Mouse (Mus musculus): ENCODE measurements around the gene Stat3.

Stat3 gene

DNA sequence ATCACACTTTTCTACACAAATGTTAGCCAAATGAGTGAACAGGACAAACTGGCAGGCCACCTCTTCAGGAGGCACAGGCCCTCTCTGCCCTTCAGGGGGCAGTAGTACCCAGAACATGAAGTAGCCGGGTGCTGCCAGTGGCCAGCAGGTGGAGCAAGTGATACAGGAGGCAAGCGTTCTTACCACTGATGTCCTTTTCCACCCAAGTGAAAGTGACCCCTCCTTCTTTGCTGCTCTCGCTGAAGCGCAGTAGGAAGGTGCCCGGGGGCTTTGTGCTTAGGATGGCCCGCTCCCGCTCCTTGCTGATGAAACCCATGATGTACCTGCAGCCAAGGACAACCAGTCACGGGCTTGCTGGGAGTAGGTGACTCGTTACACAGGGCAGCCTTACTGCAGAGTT, 45.9 kb downstream of the Stat3 start:
- in situ Hi-C loops (cut with MboI, MseI), result loop anchor here (5.0 kb wide), 1 partner anchor 54 kb away; no protein-coding TSS in a partner anchor

DNA sequence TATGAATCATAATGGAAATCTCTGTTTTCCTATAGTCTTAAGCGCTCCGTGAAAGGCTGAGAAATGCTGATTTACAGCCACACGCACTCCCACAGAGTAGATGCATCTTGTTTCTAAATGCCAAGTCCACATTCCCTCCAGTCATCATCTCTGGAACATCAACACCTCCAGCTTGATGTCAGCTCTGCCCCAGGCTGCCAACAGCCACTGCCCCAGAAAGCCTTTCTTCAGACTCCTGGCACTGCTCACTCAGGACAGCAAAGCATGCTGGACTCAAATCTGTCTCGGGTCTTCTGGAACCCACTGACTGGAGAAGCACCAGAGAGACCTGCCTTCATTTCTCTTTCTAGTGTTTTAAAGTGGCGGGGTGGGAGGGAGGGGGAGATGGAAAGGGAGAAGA, 46.9 kb downstream of the Stat3 start:
- in situ Hi-C loops (cut with MboI, MseI), result loop anchor here (5.0 kb wide), 1 partner anchor 55 kb away; no protein-coding TSS in a partner anchor

DNA sequence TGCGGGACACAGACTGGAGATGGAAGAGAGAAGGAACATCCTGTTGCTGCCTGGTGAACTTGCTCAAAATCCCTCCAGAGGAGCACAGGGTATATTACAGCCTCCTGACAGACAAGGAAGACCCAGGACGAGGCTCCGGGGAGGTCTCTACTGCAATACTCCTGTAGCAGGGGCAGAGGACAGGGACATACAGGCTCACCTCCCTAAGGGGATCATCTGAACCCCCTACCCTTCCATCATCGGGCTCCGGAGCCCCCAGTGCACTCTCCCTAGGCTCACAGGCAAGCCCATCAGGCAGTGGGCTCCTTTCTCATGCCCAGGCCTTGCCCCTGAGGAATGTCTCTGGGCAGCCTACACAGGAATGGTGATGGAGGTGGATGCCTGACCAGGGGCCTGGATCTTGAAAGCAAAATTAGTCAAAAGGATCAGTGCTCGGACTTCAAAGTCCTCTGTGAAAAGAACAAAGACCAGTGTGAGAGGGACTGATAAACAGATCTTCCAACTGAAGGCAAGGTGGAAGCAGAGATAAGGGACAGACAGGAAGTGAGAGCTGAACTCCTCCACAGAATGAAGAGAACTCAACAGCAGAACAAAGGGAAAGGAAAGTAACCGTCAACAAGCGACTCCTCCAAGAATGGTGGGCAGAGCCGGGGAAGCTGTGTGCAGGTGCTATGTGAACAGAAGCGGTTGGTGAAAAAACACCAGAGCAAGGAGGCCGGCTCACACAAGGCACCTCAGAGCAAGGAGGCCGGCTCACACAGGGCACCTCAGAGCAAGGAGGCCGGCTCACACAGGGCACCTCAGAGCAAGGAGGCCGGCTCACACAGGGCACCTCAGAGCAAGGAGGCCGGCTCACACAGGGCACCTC, 47.9 kb downstream of the Stat3 start:
- in situ Hi-C loops (cut with MboI, MseI), result loop anchor here (5.0 kb wide), 1 partner anchor 56 kb away; no protein-coding TSS in a partner anchor

DNA sequence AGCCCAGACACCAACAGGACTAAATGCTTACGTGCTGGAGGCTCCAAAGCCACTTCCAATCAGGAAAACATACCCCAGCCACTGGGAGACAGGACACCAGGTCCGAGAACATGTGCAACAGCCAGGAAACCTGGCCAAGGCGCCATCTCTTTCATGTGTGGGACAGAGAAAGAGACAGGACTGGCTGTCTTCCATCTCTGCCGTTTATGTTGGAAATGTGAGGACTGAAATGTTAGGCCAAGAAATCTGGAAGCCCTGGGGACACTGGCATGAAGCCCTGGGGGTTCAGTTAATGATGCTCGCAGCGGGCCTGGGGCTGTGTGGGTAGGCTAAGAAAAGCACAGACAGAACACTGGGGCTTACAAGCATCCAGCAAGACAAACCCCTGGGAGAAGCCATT, 48.9 kb downstream of the Stat3 start:
- in situ Hi-C loops (cut with MboI, MseI), result loop anchor here (5.0 kb wide), 1 partner anchor 57 kb away; no protein-coding TSS in a partner anchor

DNA sequence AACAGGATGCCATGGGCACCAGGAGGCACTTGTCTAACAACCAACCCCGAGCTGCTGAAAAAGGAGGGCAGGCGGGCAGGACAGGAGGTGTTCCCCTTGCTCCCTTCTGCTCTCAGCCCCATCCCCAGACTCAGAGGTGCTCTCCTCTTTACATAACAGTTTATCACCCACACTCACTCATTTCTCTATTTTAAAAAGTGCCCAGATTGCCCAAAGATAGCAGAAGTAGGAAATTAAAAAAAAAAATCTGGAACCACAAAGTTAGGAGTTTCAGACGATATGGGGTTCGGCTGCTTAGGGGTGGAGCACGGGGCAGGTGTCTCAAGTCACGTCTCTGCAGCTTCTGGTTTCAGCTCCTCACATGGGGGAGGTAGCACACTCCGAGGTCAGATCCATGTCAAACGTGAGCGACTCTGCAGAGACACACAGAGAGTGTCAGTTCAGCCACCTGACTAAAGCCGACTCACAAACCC, 51.0 kb downstream of the Stat3 start:
- in situ Hi-C loops (cut with MboI, MseI), result no loop called here

DNA sequence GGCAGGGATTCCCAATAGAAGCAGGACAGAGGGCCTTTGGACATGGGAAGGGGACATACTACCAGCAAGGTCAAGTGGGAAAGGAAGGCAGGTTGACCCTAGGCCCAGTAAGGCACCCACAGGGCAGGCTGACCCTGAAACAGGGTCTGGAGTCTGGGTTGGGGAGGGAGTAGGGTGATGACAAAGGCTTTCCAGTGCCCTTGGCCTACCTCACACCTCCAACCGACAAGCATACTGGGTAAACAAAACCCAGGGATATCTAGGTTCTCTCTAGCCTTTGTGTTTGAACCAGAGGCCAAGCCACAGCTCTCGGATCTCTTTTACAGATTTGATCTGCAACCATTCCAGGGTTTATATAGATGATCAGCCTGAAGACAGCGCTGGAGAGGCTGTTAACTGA, 51.6 kb downstream of the Stat3 start:
- in situ Hi-C loops (cut with MboI, MseI), result no loop called here

DNA sequence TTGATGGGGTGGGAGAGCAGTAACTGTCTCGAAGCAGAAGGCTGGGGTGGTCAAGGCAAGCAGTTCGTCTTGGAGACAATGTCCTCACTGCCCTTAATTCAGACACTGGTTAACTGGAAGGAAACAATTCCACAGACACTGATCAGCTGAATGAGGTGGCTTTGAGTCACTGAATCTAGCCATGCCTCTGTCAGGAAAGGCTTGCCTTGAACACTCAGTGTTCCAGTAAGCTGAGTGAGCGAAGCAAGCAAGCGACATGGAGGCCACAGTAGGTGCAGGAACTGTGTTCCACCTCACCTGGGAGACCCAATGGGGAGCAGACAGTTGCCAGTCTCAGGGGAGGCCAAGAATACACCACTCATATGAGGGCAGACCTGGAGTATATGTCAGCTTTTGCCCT, 52.1 kb downstream of the Stat3 start:
- in situ Hi-C loops (cut with MboI, MseI), result no loop called here

DNA sequence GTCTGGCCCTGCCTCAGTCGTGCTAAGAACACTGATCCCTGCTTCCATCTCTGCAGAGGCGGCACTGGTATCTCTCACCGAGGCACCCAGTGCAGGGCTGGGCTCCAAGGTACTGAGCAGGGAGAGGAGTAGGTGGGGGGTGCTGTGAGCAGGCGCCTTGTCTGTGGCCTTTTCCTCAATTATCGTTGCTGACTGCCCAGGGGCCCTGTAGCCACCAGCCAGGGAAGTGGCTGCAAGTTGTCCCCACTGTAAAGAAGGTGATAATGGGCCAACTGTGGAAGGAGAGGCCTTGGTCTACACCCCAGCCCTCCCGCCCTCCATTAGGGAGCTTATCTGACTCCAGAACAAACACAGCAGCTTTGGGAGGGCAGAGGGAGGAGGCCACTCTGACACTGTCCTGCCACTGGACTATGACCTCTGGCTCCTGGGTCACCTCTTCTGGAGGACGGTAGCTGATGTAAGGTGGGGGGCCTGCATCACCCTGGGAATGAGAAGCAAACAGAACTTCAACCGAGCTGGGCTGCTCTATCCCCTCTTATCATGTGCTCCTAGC, 53.1 kb downstream of the Stat3 start:
- in situ Hi-C loops (cut with MboI, MseI), result no loop called here

DNA sequence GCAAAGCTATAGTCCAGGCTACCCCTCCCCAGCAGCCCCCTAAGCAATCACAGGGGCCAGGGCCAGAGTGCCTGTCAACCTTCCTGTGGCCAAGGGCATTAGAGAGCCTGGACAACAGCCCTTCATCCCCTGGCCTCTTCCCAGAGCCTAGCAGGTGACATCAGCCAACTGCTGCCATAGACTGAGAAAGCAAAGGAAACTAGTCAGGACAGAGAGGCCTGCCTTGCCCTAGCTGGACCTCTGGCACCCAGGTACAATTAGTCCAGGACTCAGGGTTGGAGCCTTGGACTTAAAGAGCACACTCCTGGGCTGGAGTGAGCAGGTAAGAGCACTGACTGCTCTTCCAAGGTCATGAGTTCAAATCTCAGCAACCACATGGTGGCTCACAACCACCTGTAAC, 53.9 kb downstream of the Stat3 start:
- in situ Hi-C loops (cut with MboI, MseI), result no loop called here

DNA sequence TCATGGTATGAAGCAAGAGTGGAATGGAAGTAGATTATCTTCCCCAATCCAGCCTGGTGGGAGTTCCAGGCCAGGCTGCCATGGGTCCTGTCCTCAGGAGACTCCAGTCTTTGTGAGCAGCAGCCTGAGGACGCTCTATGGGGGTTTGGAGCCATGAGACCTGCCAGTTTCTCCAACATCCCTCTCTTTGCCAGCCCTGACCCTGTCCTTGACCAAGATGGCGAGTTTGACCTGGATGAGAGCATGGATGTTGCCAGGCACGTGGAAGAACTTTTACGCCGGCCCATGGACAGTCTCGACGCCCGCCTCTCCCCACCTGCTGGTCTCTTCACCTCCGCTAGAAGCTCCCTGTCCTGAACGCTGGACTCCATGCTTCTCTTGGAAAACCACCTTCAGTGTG, 55.7 kb downstream of the Stat3 start:
- in situ Hi-C loops (cut with MboI, MseI), result no loop called here

DNA sequence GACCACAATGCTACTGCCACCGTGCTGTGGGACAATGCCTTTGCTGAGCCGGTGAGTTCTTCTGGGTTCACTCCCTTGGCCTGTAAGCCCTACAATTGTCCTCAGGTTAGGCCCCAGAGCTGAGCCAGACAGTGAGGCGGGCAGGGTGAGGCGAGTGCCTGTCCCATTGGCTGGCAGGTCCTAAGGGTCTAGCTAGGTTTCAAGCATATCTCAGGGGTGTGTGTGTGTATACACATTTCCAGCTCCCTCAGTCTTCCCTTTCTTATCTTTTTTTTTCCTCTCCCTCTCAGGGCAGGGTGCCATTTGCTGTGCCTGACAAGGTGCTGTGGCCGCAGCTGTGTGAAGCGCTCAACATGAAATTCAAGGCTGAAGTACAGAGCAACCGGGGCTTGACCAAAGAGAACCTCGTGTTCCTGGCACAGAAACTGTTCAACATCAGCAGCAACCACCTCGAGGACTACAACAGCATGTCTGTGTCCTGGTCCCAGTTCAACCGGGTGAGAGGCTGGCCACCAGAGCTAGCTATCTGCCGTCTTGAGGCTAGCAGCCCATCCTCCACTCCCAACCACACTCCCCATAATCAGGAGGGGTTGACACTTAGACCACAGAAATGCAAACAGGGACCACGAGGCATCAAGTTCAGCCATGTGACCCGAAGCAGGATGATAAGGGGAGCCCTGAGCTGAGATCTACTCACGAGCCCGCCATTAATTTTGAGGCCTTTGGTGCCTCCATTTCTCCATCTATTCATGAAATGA, 59.8 kb downstream of the Stat3 start:
- in situ Hi-C loops (cut with MboI, MseI), result no loop called here

DNA sequence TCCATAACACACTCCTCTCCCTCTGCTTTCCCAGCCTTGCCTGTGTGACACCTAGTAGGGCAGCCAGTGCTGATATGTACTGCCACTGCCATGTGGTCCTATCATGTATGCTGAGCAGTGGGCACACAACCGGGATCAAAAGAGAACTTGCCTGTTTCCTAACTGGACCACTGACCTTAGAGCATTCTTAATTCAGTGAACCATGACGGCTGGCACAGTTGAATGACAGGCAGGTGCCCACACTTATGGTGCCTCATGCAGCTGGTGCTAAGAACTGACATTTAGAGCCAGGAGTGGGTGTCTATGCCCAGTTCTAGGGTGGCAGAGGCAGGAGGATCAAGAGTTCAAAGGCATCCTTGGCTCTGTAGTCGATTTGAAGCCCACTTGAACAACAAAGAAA, 63.6 kb downstream of the Stat3 start:
- in situ Hi-C loops (cut with MboI, MseI), result no loop called here

DNA sequence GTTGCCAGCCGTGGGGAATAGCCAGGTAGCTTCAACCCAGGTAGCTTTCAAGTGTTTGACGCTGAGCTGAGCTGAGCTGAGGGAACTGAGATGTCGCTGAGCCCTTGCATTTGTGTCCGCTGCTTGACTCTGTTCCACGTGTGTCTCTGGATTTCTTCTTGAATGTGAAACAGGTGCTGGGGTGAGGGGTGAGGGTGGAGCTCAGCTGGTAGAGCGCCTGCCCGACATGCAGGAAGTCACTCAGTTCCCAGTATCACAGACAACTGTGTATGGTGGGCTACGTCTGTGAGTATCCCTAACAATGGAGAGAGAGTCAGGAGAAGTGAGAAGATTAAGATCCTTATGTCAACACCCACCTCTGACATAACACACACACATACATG, 68.4 kb downstream of the Stat3 start:
- in situ Hi-C loops (cut with MboI, MseI), result loop anchor here (5.0 kb wide), 1 partner anchor 74 kb away; no protein-coding TSS in a partner anchor

DNA sequence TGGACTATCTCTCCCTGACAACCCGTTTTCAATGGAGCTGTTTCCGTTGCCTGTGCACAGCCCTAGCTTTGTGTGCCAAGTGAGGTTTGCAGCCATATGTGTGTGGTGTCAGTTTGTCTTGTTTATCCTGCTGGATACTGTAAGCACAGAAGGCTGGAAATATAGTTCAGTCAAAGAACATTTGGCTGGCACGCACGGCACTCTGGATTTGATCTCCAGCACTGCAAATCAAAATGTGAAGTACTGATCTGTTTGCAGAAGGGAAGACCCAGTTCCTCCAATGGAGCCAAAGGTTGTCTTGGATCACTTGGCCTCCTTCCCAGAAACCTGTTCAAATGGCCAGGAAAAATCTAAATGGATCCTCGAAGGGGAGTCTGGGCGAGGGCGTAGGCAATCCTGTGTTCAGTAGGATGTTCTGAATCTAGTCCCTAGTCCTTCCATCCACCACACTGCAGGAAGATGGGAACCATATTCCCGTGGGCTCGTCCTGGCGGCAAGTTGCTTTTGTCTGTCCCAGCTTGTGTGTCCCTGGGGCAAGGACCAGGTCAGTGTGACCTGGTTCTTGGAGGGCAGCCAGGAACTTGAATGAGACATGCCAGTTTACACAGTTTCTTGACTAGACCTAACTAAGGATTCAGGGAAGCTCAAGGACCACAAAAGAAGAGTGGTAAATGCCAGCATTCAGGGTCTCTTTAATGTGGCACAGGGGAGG, 68.9 kb downstream of the Stat3 start:
- in situ Hi-C loops (cut with MboI, MseI), result loop anchor here (5.0 kb wide), 1 partner anchor 73 kb away; no protein-coding TSS in a partner anchor

DNA sequence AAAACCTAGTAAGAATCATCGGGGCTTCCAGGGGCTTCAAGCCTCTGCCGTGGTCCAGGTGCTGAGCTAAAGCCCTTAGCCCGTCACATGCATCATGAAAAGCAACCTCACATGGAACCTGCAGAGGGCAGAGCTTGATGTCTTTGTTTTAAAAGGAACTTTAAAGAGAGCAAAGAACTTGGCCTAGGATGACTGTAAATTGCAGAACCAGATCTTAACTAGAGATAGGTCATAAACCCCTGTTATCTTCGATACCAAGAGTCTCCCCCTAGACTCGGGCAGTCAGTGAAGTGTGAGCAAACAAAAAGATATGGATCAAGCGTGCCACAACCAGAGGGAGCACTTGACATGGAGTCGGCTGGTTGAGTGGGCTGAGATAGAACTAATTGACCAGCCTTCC, 73.7 kb downstream of the Stat3 start:
- in situ Hi-C loops (cut with MboI, MseI), result no loop called here

DNA sequence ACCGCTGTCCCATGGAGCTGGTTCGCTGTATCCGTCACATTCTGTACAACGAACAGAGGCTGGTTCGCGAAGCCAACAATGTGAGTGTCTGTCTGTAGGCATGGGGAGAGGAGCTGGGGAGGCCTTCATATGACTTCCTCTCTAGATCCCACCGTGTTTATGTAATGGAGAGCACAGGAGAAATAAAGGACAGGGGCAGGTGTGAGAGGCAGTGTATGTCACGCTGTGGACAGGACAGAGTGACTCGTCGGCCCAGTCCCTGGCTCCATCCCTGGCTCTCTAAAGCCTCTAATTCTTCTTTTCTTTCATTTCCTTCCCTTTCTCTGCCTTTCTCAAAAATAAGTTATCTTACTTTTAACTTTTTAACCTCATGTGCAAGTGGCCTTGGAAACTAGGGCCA, 76.2 kb downstream of the Stat3 start:
- in situ Hi-C loops (cut with MboI, MseI), result no loop called here

DNA sequence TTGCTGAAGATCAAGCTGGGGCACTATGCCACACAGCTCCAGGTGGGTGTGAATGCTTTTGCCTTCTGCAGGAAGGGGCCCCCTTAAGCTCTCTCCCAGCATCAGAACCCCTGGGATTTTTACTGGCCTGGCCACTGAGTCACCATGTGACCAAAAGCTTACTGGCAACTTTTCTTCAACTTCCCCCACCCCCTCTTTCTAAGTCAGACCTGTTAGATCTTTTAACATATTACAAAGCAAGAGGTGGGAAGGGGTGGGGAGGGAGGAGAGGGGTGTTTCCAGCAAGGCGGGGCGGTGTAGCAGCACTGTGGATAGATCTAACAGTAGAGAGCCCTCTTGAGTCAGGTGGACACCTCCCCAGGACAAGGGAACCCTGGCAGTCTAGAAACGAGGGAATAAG, 77.5 kb downstream of the Stat3 start:
- in situ Hi-C loops (cut with MboI, MseI), result no loop called here

DNA sequence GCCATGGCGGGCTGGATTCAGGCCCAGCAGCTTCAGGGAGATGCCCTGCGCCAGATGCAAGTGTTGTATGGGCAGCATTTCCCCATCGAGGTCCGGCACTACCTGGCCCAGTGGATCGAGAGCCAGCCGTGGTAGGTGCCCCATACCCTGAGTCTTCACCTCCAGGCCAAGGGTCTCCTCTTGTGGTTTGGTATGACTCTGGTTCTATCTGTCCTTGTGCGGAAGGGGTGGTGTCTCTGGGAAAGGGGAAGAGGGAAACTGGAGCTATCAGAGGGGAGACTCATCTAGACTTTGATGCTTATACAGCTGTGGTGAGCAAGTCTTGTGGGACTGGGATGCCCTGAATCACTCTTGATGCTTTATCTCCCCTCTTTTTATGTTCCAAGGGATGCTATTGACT, 78.0 kb downstream of the Stat3 start:
- in situ Hi-C loops (cut with MboI, MseI), result no loop called here

DNA sequence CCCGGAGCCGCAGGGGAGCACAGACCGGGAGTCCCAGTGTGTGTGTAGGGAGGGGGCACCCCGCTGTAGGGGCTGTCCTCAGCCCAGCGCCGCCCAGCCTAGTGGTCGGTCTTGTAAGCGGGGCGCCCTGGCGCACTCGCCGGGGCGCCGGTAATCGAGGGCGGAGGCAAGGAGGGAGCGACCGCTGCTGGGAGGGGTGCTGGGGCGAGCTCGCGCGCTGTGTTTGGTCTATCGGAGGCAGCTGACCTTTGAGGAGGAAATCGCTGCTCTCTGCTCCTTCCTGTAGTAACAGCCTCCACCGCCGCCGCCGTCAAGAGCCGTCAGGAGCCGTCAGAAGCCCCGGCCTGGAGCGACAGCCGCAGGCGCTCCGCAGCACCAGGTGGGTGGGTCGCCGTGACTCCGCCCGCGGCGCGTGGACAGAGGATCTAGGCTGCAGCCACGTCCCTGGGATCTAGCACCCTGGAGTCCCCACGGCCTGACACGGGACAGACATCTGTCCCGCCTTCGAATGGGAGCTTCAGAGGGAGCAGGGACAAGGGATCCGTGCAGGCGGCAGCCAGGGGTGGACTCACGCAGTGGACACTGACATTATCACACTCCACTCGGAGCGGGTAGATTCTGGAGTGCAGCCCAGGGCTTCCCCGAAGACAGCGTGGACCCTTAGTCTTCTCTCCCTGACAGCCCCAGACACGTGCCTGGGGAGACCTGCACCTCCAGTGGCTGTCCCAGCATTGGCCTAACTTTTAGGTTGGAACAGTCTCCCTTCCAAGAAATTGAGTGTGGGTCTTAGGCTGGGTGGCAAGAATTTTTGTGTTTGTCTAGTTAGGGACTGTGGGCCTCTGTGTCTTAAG, 78.9 kb downstream of the Stat3 start:
- in situ Hi-C loops (cut with MboI, MseI), result no loop called here

DNA sequence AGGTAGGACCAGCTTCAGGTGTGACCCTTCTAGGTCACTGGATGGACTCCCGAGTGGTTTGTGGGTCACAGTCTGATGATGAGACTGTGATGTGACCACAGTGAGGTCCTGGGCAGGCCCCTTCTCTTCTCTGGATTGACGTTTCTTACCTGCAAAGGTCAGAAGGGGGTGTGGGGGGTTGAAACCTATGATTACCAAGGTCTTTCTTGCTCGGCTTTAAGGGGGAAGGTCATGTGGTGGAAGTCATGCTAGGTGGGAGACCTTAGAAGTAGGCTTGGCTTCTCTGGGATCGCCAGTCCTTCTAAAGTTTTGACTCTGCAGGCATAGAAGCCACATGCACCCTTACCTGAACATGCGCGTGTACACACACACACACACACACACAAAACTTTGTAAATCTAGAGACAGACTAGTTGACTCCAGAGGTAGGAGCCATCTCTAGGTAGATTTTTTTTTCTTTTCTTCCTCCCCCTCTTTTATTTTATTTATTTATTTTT, 79.7 kb downstream of the Stat3 start:
- in situ Hi-C loops (cut with MboI, MseI), result no loop called here
